Mouse (Mus musculus) T-helper 1 cell (primary cell): ENCODE measurements at regions not wholly inside any gene's neighbourhood (a gene's known extent, or its start where the extent isn't known, plus 50 kb on each side); places are given as distances from the start of the nearest gene placed in this dataset.
"Not testable (repeated sequence)": the region's sequence is repeated elsewhere in the genome, so short reads cannot be mapped to it uniquely, and the experiment has no call there.

Experiments used
- in situ Hi-C: fragments of 300-600 bp; cut with MboI, MseI; formaldehyde crosslinking; loops from one replicate; pipeline ENCODE4 v1.15.1; 2025; ENCODE audit warnings: high pct_unique_total_duplicates

GRCm38 (mm10) chr2:171985813-171986572 lies 57.3 kb downstream of the Cbln4 start:
- in situ Hi-C loops: no loop called here

DNA sequence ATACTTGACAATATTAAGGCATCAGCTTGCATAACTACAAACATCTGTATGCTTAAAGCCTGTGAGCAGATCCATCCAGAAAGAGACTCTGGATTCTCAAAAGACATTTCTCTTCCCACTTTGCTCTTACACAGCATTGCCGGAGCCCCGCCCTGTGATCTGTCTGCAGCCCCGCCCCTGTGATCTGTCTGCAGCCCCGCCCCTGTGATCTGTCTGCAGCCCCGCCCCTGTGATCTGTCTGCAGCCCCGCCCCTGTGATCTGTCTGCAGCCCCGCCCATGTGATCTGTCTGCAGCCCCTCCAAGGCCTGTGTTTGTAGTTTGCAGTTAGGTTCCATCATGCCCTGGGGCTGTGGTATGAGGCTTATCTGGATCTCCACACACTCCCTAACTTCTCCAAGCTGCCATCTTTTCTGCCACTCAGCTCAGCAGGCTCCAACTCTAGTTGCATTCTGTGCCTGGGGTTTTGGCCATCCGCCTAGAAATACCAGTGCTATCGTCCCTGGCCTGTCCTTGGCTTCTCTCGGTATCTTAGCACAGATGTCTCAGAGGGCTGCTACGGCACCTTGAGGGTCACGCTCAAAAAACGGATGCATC lies 73.9 kb downstream of the Cbln4 start:
- in situ Hi-C loops: no loop called here

DNA sequence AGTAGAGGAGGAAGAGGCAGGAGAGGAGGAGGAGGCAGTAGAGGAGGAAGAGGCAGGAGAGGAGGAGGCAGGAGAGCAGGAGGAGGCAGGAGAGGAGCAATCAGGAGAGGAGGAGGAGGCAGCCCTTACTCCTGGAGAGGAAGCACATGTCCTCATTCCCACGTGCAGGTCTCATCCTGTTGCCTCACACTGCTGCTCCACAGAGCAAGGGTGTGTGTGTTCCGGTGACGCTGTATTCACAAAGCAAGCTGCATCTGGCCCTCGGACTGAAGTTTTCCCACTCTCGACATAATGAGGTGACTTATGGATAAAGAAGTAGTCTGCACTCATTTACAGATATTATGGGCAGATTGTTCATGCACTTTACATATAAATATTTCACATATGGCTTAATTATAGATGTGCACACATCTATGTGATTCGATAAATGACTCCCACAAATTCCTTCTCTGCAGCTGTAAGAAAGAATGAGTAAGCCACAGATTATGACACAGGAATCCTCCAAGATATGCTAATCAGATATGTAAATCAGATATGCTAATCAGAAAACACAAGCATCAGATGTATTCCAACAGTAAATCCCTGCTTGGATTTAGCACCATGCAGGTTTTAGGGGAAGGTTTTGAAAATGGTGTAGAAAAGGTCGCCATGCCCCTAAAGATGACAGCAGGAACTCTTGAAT lies 96.6 kb downstream of the Cbln4 start:
- in situ Hi-C loops: no loop called here

DNA sequence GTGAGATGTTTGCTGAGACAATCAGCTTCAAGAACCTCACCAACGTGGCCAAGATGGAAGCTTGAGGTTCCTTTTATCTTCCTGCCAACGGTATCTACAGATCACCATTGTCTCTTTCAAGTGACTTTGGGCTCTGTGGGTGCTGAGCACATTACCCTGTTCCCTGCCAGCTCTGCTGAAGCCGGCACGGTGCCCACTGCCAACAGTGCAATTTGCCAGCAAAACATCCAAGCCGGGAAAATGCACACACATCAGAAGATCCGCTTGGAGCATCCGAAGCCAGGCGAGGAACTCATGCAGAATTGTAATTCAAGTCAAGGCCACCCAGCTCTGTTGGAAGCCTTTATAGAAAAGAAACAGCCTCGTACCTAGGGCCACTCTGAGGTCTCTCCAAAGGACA lies 100.6 kb downstream of the Cbln4 start:
- in situ Hi-C loops: no loop called here

DNA sequence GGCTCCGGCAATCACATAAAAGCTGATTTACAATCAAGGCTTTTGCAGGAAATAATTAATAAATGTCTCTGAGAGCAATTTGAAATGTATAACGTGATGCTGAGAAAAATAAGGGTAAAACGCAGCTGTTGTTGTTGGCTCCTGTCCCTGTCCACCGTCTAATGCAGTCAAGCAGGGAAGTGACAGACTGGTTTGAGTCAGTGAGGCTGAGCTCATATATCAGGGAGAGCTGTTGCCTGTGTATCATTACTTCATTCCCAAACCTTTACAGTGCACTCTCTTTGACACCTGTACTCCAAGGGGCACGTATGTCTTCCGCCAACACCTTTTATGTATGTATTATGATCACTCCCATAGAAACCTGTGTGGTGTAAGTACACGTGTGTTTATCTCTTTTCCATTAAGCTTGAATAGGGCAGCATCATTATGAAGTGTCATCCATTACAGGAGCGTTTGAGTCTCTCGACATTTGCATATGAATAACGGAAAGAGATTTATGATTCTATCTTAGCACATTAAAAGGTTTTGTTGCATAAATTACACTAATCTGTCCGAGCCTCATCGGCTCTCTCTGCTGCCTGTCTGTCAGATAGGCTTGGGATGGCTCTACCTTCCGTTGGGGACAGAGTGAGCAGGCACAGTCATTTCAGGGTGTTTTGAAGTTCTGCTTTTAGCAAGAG lies 107.5 kb downstream of the Cbln4 start:
- in situ Hi-C loops: no loop called here

DNA sequence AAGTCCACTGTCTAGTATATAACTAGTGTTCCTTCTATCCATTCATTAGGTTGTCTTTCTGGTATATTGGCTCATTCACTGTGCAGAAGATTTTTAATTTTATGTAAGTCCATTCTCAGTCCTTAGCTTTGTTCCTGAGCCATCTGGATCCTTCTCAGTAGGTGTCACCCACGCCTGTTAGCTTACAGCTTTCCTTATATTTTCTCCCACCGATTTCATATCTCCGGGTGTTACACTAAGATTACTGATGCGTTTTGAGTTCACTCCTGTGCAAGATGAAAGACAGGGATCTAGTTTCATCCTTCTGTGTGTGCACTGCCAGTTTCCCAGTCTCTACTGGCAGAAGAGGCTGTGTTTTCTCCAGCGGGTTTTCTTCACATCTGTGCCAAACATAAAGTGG lies 122.3 kb downstream of the Cbln4 start:
- in situ Hi-C loops: no loop called here

DNA sequence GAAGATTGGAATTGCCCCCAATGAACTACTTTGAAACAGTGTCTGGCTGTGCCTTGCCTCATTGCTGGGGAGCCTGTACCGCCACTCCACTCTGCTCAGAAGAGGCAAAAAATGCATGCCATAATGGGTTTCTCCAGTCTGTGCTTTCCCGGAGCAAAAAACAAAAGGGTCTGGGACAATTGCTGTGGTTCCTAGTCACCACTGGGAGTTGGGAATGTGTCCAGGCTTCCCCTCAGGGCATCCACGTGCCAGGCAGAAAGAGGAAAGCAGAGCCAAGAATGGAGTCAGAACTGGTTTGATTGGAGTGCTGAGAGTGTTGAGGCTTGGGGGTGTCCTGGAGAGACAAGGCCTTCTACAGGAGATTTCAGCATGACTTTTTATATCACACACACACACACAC lies 156.0 kb downstream of the Cbln4 start:
- in situ Hi-C loops: no loop called here

GRCm38 (mm10) chr2:171879238-171879960 lies 163.9 kb downstream of the Cbln4 start:
- in situ Hi-C loops: not testable (repeated sequence)

GRCm38 (mm10) chr2:171867550-171867949 lies 175.7 kb downstream of the Cbln4 start:
- in situ Hi-C loops: no loop called here

DNA sequence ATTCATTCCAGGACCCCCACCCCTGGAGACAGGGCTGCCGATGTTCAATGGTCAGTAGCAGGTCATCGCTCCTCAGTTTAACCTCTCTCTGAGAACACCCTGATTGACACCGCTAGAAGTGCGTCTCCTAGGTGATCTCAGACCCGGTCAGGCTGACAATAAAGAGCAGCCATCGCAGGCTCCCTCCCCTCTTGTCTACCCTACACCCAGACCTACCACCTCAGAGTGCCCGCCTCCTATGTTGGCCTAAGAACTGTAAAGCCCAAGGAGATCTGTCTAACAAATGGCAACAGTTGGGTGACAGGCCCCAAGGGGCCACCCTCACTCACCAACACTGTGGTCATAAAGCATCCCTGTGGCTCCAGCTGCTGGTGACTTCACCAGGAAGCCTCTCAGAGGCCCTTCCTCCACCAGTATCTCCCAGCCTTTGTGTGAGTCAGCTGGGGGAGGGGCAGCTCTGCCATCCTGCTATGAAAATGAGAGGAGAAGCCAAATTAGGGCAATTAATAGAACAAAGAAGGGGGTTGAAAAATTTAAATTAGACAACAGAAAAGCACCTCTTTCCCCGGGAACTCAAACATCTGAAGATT lies 178.8 kb downstream of the Cbln4 start:
- in situ Hi-C loops: no loop called here

- in situ Hi-C loops: no loop called here
These were observed 180.6 kb downstream of the Cbln4 start for GRCm38 (mm10) chr2:171862626-171863025.

DNA sequence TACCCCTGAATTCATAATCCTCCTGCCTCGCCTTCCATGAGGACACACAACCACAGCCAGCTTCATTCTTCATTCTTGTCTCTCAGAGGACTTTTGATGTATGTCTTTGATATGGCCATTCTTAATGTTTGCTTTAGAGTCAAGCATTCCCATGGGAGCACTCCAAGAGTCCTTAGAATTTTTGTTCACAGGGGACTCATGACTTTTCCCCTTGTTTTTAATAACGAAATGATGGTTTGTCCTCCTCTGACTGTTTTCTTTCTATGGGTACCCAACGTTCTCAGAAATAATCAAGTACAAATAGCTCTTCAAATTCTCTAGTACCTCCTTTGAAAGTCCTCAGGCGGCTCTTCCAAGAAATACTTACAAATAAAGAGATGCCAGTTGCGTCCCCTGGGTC lies 184.4 kb downstream of the Cbln4 start:
- in situ Hi-C loops: loop anchor here (10.0 kb wide), 1 partner anchor 1054 kb away; no protein-coding TSS in a partner anchor

DNA sequence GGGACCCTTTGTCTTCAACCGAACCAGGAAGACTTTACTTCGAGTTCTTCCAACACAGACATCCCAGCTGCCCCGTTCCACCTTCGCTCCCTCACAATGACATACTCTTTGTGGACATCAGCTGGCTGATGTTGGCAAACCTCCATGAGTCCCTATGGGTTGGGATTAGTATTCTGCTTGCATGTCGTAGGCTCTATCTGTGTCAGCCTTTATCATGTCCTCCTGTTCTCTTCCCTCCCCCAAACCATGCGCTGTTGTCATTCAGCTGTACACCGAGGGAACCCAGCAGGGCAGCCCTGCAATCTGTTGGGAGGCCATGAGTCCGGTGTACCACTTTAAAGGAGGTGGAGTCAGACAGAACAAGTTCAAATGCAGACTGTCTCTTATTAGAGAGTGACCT lies 186.8 kb downstream of the Cbln4 start:
- in situ Hi-C loops: loop anchor here (10.0 kb wide), 1 partner anchor 1052 kb away; no protein-coding TSS in a partner anchor

DNA sequence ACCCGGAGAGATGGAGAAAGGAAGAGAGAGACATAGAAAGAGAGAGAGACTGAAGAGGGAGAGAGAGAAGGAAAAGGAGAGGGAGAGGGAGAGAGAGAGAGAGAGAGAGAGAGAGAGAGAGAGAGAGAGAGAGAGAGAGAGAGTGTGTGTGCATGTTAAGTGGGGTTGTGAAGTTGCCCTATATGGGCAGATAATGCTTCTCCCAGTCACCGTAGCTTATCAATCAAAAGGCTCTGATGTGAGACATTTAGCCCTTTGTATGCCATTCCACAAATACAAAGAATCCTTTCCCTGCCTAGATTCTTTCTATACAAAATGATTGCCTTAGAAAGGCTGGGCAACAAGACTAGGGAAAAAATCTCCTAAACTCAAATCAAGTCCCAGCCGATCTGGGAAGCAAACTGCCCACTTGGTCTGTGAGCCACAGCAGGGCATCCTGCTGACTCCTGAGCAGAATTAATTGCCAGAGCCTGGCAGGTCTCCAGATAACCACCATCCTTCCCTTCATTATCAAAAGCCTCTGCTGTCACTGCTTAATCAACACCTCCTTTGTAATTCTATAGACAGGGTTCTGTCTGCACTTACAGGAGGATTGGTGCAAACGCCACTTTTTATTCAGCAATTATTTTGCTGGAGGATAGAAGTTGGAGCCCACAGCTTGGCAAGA lies 196.3 kb downstream of the Cbln4 start:
- in situ Hi-C loops: no loop called here

- in situ Hi-C loops: no loop called here
These were observed 203.1 kb downstream of the Cbln4 start for GRCm38 (mm10) chr2:171840058-171840713.

DNA sequence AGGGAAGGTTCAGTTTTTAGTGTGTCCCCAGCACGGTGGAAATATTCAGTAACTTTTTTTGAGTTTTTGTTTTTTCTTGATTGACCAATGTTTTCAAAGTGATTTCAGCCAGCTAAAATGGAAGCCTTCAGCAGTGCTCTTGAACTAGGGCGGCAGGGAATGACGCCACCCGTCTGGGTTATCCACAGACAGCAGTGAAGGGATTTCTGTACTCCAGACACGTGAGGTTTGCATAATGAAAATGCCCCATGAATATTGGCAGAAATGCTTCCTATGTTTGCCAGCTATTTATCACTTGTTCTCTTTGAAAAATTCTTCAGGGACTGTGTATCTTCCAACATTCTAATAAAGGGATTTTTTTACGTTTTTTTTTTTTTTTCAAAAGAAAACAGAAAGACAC lies 221.1 kb downstream of the Cbln4 start:
- in situ Hi-C loops: no loop called here

- in situ Hi-C loops: no loop called here
These were observed 224.8 kb downstream of the Cbln4 start for GRCm38 (mm10) chr2:171818504-171818903.

GRCm38 (mm10) chr2:171816685-171817419 lies 226.4 kb downstream of the Cbln4 start:
- in situ Hi-C loops: no loop called here

- in situ Hi-C loops: no loop called here
These were observed 230.6 kb downstream of the Cbln4 start for GRCm38 (mm10) chr2:171812701-171813100.
